Mouse (Mus musculus) heart, postnatal 0 days (tissue): Measurements from ENCODE around the gene Fen1.

Source experiments
- CTCF ChIP-seq: IDR thresholded peaks from 2 replicates; pipeline ENCODE4 v1.5.1; 2016; ENCODE audit warnings: antibody characterized with exemption, control low read depth, low read depth
- EP300 ChIP-seq: IDR thresholded peaks from 2 replicates; pipeline ENCODE4 v1.6.1; 2016; ENCODE audit warnings: antibody characterized with exemption, low read depth

DNA sequence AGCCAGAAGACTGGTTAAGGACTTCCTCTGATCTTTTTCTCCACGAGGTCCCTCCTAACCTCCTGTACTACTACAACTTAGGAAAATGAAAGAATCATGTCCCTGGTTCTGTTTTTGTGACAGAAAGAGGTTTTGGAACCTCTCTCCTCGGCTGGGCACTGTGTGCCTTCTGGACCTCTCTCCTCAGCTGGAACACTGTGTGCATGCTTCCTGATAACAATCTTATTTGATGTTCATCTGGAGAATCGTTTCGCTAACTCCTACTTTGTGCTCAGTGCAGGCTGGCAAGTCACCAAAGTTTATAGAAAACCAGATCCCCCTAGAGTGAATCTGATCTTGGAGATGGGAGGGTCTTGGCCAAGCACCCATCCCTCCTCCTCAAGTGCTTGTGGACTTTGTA lies 36.9 kb downstream of the Fen1 start:
- no peak for TF ChIP-seq CTCF
- TF ChIP-seq EP300: no peak
